Mouse (Mus musculus) lung, postnatal 4 days (tissue): ENCODE data around the gene B4galnt1.
A peak's percentile ranks its signal among the peaks of the same experiment; 100 is the strongest.

Source experiments
- DNase-seq, 2 experiments: peaks; one replicate each; pipeline ENCODE4 v3.0.0; 2021

B4galnt1 gene

DNA sequence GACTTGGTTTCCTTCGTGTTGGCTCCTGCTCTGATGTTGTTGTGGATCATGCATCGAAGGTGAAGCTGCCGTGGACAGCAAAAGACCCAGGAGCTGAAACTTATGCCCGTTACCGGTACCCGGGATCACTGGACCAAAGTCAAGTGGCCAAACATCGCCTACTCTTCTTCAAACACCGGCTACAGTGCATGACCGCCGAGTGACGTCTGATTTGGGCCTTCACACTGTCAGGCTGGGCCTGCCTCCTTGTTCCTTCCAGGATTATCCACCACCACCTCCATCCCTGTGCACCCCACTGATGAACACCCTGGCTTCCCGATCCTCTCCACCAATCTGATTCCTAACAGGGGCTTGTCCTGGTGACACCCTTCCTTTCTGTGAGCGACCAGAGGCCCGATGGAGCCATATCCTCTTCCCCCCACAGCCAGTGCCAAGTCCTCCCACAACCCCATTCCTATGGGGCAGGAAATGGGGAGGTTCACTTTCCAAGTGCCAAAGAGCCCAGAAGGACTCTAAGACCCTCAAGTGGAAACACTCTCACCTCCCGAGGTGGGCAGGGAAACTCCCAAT is 6.7 kb downstream of the B4galnt1 start:
- no peak for DNase-seq

DNA sequence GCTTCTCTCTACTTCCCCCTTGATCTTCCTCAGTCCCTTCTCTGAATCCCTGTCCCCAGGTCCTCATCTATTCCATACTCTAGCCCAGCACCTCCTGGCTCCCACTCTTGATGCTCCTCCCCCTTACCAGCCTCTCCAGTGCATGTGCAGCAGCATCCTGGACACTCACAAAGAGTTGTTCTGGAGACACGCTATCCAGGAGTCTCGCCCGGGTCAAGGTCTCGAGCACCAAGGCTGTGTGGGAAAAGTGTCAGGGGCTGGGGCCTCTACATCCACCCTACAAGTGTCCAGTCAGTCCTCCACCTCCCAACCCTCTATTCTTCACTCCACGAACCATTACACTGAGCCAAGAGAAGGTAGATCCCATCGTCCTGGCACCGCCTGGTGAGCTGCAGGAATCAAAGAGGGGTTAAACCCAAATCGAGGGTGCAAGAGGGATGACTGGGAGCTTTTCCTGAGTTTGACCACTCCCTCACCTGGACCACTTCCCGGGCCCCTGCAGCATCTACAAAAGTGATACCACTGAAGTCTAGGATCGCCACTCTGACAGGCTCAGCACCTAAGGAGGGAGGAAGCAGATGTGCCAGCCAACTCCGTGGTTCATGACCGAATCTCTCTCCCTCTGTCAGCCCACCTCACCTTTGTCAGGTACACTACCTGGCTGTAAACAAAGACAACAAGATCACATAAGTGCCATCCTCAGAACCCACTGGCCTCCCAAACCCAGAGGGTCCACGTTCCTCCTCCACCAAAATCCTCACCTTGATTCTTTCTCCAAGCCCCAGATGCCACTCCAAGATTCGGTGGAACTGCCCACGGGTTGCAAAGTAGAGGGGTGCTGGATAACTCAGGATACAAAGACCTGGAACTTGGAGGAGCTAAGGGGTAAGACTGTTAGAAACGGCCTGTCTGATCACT is 8.4 kb downstream of the B4galnt1 start:
- DNase-seq, result peak in 1 of 2 experiments; percentile 3

- peak in 1 of 2 experiments; percentile 3 for DNase-seq
Observed at GRCm38 (mm10) chr10:127174170-127174569, 9.1 kb downstream of the B4galnt1 start.

GRCm38 (mm10) chr10:127176228-127176627 is 11.2 kb downstream of the B4galnt1 start:
- DNase-seq, result no peak

- no peak for DNase-seq
Observed at GRCm38 (mm10) chr10:127176756-127177155, 11.7 kb downstream of the B4galnt1 start.

GRCm38 (mm10) chr10:127177235-127177634 is 12.2 kb downstream of the B4galnt1 start:
- no peak for DNase-seq

GRCm38 (mm10) chr10:127177719-127178118 is 12.7 kb downstream of the B4galnt1 start:
- peak; percentile 66 to 80 for DNase-seq

DNA sequence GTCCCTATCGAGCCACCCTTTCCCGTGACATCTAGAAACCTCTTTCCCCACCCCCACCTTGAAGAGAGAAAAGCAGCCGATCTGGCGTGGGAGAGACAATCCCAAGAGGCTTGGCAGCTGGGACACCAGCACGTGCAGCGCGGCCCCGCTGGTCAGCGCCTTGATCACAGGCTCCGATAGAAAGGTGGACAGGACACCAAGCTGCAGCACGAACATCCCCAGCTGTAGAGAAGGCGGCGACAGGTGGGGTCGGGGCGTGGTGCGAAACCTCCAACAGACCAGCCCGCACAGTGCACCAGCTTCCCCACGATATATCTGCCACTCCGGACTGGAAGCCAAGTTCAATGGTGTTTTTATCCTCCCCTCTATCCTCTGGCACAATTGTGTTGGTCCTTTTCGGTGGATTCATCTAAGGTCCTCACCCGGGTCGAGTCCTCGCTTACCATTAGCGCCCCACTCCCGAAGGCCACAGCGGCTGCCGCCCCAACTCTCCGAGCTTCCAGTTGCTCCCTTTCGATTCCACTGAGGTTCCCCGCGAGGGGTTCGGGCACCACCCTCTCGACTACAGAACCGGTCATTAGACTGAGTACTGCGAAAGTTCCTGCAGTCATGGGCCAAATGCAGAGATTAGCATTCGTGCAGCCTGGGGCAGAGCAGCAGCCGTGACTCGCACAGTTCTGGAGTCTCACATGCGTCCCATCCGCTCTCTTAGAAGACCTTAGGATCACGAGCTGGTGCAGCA is 13.4 kb downstream of the B4galnt1 start:
- no peak for DNase-seq

GRCm38 (mm10) chr10:127179871-127180694 is 15.1 kb downstream of the B4galnt1 start, which contains the start of gene Slc26a10:
Gene Slc26a10, minus strand, starts transcription at chr10:127180645.
- peak in 1 of 2 experiments; percentile 48 for DNase-seq

DNA sequence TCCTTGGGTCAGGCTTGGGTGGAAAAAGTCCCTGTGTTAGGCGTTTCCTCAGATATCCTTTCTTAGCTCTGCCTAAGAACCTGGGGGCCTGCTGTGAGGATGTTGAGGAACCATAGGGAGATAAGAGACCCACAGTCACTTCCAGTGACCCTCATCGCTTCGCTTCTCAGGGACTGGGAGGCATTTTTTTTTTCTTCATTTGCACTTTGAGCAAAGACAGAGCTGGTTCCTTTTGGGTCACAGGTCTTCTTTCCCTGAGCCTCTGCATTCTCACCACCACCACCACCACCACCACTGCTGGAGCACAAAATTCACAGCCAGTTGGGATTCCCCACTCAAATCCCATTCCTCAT is 15.6 kb downstream of the B4galnt1 start:
- no peak for DNase-seq

- no peak for DNase-seq
Observed at GRCm38 (mm10) chr10:127181566-127181965, 16.5 kb downstream of the B4galnt1 start.

DNA sequence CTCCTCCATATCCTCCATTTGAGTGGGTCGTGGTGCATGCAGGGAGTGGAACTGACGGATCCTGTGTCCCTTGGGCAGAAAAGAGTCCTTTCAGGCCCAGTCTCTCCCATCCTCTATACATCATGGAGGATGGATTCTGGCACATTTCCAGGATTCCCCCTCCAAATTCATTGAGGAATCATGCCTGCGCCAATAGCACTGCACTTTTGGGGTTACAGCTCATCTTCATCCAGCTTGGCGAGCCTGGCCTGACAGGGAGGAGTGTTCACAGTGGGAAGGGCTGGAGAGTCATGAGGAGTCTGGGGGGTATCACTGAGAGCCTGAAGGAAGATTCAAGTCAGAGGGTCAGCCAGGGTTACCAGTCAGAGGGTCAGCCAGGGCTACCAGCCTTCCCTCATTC is 17.6 kb downstream of the B4galnt1 start:
- no peak for DNase-seq

- DNase-seq, result no peak
Observed at GRCm38 (mm10) chr10:127183759-127184158, 18.7 kb downstream of the B4galnt1 start.

DNA sequence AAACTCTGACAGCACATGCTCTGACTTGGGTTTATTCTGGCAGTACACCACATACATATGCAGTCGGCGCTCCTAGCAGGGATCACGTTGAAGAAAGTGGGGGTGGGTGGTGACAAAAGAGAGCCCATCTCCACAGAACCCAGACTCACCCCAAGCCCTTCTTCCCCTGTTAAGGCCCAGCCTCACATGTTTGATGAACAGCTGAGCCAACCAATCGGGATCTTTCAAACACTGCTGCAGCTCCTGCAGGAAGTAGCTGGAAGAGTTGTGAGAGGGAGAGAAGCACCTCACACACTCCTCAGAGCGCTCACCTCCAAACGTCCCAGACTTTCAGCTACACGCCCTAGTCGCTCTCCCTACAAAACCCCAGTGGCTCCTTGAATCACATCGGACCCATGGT is 20.1 kb downstream of the B4galnt1 start:
- DNase-seq, result no peak

GRCm38 (mm10) chr10:127185506-127185905 is 20.5 kb downstream of the B4galnt1 start:
- DNase-seq, result no peak

- no peak for DNase-seq
Observed at GRCm38 (mm10) chr10:127186451-127186850, 21.4 kb downstream of the B4galnt1 start.

DNA sequence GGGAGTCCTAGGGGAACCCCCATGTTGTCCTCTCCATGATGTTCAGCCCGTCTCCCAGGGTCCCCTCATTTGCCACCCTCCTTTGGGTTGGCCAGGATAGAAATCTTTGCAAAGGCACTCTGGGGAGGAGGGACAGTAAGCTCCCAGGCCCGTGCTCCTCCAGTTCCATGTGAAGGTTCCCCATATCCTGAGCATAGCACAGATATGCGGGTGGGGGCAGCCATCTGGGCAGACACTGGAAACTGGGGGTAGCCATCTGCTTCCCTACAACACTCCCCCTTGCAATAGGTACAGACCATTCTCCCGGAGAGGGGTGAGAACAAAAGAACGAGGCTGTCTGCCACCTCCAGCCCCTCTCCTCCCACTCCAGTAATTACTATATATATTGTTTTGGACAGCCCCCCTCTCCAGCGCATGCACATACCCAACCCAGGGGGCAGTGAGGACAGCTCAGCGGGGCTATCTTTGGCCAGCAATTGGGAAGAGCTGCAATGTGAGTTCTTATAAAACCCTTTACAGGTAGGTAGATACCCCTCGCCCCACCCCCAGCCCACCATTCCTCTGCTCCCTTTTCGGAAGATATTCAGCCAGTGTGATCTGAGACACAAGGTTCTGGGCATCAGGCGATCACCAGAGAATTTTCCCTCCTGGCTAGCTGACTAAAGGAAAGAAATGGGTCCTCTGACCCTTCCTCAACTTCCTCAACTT is 22.5 kb downstream of the B4galnt1 start:
- no peak for DNase-seq

DNA sequence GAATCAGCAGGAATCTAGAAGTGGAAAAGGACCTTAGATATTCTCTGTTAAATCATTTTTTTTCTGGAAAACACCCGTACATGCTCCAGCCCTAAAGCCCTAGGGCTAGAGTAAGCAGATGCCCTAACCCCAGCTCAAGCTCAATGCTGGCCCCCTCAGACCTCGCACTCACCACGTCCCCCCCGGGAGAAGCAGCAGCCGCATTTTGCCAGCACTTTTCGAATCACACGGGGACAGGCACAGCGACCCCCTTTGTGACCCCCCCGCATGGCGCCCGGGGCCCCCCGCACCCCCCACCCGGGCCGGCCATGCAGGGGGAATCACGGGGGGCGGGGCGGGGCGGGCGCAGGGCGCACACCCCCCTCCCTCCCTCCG is 23.0 kb downstream of the B4galnt1 start:
- DNase-seq, result no peak

DNA sequence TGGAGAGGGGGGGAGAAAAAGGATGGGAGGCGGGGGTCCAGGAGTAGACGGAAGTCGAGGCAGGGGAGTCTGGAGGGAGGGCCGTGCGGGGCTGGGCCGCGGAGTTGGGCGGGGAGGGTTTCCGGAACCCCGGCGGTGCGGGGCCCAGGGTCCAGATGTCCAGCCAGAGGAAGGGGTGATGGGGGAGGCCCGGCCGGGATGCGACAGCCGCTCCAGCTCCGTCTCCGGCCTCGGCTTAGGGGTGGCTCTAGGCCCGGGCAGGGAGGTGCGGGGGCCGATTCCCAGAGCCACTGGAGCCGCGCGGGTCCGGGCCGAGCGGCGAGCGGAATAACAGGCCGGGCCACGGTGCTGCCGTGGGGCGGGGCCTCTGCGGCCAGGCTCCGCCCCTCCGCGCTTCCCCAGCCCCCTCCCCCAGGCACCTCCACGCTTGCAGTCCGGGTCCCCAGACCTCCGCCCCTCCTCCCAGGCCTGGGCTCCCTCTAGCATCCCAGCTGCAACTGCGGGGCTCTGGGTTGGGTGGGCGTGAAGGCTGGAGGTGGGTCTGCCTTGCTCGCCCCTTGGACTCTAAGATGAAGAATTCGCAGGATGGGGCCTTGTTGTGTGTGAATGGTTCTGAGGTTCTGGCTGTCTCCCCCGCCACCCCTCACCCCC is 23.6 kb downstream of the B4galnt1 start:
- DNase-seq, result peak; percentile 68 to 77

DNA sequence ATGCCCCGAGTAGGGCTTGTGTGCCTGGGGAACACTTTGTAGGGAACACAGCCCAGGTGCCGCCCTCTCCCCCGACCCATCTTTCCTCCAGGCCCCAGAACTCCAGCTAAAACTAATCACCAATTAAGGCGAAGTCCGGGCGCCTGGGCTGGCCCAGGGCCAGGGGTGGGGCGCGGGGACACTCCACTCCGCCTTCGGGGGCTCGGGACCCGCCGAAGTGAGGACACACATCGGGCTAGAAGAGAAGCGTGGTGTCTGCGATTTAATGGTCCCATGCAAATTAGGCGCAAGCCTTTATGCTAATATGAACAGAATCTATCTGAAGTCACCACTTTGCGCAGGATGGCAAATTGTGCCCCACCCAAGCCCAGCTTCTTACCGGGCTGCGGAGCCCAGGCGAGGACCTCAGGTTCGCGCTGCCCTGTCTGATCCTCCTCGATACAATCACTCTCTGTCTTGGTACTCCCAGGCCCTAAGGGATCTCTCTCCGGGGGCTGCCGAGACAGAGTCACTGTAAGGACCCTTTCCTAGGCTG is 24.2 kb downstream of the B4galnt1 start:
- peak; percentile 59 to 74 for DNase-seq
